Mouse (Mus musculus): Measurements from ENCODE around the gene Slc4a1.

DNA sequence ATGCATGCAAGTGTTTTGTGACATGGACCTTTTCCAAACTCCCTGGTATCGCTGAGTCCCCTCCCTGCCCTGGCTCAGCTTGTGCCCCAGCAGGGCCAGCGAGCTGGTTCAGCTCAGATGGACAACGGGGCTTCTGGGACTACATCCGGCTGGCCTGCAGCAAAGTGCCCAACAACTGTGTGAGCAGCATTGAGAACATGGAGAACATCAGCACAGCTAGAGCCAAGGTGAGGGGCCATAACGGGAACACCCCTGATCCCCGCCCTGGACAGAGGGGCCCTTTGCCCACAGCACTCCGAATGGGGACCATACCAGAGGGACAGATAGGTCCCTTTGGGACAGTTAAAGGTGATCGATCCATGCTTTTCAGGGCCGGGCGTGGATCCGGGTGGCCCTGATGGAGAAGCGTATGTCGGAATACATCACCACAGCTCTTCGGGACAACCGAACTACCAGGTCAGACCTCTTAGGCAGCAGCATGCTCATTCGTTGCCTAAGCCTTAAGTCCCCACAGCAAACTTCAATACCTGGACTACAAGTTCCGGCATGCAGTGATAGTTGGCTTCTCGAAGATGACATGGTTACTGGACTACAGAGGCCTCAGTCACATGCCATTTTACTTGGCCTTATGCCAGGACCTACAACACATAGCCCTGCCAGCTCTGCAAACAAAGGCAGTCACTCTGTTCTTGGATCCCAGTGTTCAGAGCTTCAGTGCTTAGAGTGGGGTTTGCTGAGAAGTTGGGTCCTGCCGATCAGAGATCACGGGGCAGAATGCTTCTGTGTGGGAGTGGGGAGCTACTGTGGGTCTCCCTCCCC lies 32.2 kb upstream of the Slc4a1 start:
- TF ChIP-seq CTCF (IDR thresholded peaks at IDR 0.05; ENCODE audit: borderline replicate concordance, insufficient read depth, low read depth, low read length): no peak
- peak; percentile 20; the same call in 1 of the 2 replicates for TF ChIP-seq POLR2A (IDR thresholded peaks at IDR 0.05; ENCODE audit: borderline replicate concordance, insufficient read depth, low read length)
